Mouse (Mus musculus) liver, embryonic 14.5 days (tissue): ENCODE measurements around the gene Ptpn13.

Source experiments
- CTCF ChIP-seq: IDR thresholded peaks from 2 replicates; pipeline ENCODE4 v1.5.1; 2016; ENCODE audit warnings: antibody characterized with exemption, low read depth, control low read depth
- EP300 ChIP-seq: IDR thresholded peaks from 2 replicates; pipeline ENCODE4 v1.6.1; 2016; ENCODE audit warnings: antibody characterized with exemption, low read depth

GRCm38 (mm10) chr5:103497061-103497460 lies 72.1 kb downstream of the Ptpn13 start:
- no peak for TF ChIP-seq EP300
- TF ChIP-seq CTCF, result no peak
